Comparison of ENCODE assay signal across 9 mouse cellular contexts in genomic region chr9:75243730-75244406, GRCm38 (mm10). TPM values are rescaled to one million over a fixed set of nuclear protein-coding genes. Genes with fewer than 3 reads are reported as not detected.
DNase-seq lines count a peak whose midpoint lies in the region; ATAC-seq lines count a peak whose summit lies in the region.
"Had no signal": no experiment of that assay in that cellular context is flagged by ENCODE, and none has a peak within 500 bp of the region (broad histone marks: within the 10 kb centered on the region; RNA-seq: fewer than 3 reads in every experiment).

No protein-coding gene starts in this region.

- no peaks in the 10 kb centered on the region for H3K36me3 ChIP-seq in limb, embryonic 11.5 days (ENCODE audit: control insufficient read depth, insufficient read depth, low read length)

- no peaks in the 10 kb centered on the region for H3K27me3 ChIP-seq in limb, embryonic 11.5 days (ENCODE audit: control insufficient read depth, insufficient read depth, low read length)

- ATAC-seq in frontal cortex, adult (ENCODE audit: low TSS enrichment) = peak; percentile 8
- peak; percentile 69; the same call in 1 of the 2 replicates for ATAC-seq in limb, embryonic 11.5 days (ENCODE audit: insufficient number of reproducible peaks, low FRiP score, low TSS enrichment, low read depth)
- ATAC-seq in inflammation-experienced regulatory T-cells, adult 6 months = no peak

- 18% methylated on average over 5 of the region's 5 CpGs for WGBS in limb, embryonic 11.5 days

- no peak overlapping the region for H3K27ac ChIP-seq in limb, embryonic 11.5 days (replicated peaks; ENCODE audit: low read depth, low read length)

- no peak for DNase-seq in frontal cortex, postnatal 25 days (ENCODE audit: low spot score in 2 of 2)
- peak; percentile 29 for DNase-seq in urinary bladder, postnatal 14 days (ENCODE audit: low spot score)
- no peak for DNase-seq in urinary bladder, adult 18-20 months (ENCODE audit: low spot score in 2 of 2)
- peak; percentile 61 for DNase-seq in limb, embryonic 11.5 days (ENCODE audit: low spot score)
- no peak for DNase-seq in natural killer cell, adult 2 months (ENCODE audit: low spot score in 2 of 2)
- DNase-seq in Muller cell, postnatal 12 days (ENCODE audit: inconsistent ontology term) = no peak

- H3K9me3 ChIP-seq in limb, embryonic 11.5 days (ENCODE audit: control insufficient read depth, low read length) = no peaks in the 10 kb centered on the region

- H3K4me2 ChIP-seq in limb, embryonic 11.5 days (ENCODE audit: low read depth, severe bottlenecking) = no peak overlapping the region

- no peak overlapping the region for H3K4me3 ChIP-seq in limb, embryonic 11.5 days (ENCODE audit: low read depth, low read length)
- H3K4me3 ChIP-seq: megakaryocyte, embryonic 14.5 days had no signal

- H3K9ac ChIP-seq in limb, embryonic 11.5 days (ENCODE audit: low read length) = no peak overlapping the region

- H3K4me1 ChIP-seq in limb, embryonic 11.5 days (ENCODE audit: control insufficient read depth, insufficient read depth, low read length) = peaks cover 7% of the 10 kb centered on the region; the same call in 1 of the 2 replicates

RNA-seq across cellular contexts. Expression of gene Myo5c, which starts 12.0 kb away (rescaled TPM):
- polyA plus RNA-seq in limb, embryonic 11.5 days (2014; fragmentation: Nextera tagmentation; extraction: Ambion mirVana) = 0.95 and 1.4 TPM in 2 replicates
- polyA plus RNA-seq in inflammation-experienced regulatory T-cells, adult 6 months (2017; shearing (Covaris generic)) = under 1 TPM in 2 of 3 experiments, not detected in 1; 0.24 to 0.30 TPM

Comparison
In these comparisons a context has a peak if more than half of its experiments do, and no peak if none do; other contexts are left out.
1. DNase-seq: peak in urinary bladder, postnatal 14 days (single experiment) and limb, embryonic 11.5 days (single experiment); none in frontal cortex, postnatal 25 days (0 of 2), urinary bladder, adult 18-20 months (0 of 2), natural killer cell, adult 2 months (0 of 2) and Muller cell, postnatal 12 days (single experiment).